Mouse (Mus musculus) cerebellum, adult 18-20 months (tissue): ENCODE results near the gene Ino80b.

ENCODE experiments used
- DNase-seq, 2 experiments: peaks; one replicate each; pipeline ENCODE4 v3.0.0; 2021

The Ino80b gene

DNA sequence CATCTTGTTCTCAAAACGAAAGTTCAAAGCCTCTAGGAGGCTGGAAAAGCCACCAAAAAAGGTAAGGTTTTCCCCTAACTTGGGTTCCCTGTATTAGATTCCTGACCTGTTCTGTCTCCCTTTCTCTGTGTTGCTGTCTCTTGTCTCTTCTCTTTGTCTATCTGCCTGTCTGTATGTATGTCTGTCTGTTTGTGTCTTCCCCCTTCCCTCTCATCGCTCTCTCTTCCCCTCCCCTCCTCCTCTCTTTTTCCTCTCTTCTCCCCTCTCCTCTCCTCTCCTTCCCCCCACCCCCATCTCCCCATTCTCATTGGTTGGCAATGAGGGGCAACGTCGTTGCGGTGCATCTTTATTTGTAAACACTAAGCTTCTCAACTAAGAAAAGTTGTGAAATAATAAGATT, at the start of gene Ino80b:
Gene Ino80b, minus strand, starts transcription at position 101 of the 400 bp plus-strand sequence.
- no peak for DNase-seq

DNA sequence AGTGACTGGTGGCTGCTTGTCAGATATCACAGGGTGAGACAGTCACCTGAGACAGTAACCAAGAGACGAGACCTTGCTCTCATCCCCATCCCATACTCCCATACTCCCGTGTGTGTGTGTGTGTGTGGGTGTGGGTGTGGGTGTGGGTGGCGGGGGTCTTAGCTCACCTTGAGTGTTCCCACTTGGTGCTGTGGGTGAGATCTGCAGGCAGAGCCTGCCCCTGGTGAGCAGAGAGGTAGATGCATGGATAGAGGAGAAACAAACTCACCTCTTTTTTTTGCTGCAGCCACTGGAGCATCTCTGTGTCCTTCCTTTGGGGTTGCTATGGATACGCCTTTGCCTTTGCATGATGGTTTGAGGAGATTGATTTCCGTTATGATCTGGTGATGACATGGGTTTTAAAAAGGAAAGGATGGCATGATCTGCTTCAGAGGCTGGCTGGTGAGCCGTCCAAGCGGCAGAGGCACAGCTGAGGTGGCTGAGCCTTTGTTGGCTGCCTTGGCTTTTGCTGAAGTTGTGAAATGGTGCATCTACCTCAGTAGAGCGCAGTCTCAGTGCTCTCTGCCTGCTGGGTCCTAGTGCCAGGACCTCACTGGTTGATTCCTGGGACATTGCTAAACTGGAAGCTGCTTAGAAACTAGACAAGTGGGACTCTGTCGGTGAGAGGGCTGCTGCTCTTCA, 47.1 kb upstream of the Ino80b start:
- peak; percentile 76 to 80 for DNase-seq

DNA sequence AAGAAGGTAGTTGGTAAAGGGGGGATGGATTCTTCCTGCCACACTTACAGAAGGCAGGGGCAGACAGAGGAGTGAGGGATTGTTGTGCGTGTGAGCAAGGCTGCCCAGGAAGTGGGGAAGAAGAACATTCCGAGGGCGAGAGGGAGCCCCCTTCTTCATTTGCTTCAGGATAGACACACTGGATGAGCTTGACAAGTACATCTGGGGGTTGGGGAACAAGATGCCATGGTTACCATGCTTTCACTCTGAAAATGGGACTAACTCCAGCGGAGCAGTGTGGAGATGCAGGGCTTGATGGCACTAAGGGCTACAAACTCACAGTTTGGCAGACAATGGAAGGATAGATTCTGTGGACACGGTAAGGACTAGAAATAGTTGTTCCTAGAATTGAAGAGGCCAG, 45.8 kb upstream of the Ino80b start:
- no peak for DNase-seq

DNA sequence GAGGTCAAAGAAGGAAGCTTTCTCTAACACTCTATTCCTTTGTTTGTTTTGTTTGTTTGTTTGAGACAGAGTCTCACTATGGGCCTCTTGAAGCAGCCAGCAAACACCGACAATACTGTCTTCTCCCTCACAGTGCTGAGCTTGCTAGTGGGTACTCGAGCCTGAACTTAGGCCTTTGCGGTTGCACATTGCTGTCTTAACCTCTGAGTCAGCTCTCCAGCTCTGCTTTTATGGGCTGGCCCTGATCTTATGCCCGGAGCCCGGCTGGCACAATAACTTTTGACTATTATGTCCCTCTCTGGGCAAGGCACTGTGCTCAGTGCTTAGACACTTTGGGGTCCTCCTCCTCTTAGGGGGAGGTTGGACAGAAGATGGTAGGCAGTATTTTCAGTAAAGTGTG, 44.6 kb upstream of the Ino80b start:
- no peak for DNase-seq

DNA sequence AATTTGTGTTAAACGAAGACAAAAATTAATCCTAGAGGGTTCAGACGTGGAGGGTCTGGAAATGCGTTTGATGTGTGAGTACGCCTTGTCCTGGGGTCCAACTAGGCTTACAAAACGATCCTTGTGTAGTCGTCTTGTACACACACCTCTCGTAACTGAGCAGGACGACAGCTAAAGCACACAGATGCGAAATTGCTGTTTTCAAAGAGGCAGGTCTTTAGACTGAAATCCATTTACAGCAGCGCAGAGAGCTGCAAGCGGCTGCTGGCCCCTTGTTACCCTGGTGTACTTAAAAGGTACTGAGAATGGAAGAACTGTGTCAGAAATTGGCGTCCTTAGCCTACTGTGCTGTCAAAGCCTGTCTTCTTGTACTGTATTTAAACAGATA, 41.0 kb upstream of the Ino80b start:
- no peak for DNase-seq

DNA sequence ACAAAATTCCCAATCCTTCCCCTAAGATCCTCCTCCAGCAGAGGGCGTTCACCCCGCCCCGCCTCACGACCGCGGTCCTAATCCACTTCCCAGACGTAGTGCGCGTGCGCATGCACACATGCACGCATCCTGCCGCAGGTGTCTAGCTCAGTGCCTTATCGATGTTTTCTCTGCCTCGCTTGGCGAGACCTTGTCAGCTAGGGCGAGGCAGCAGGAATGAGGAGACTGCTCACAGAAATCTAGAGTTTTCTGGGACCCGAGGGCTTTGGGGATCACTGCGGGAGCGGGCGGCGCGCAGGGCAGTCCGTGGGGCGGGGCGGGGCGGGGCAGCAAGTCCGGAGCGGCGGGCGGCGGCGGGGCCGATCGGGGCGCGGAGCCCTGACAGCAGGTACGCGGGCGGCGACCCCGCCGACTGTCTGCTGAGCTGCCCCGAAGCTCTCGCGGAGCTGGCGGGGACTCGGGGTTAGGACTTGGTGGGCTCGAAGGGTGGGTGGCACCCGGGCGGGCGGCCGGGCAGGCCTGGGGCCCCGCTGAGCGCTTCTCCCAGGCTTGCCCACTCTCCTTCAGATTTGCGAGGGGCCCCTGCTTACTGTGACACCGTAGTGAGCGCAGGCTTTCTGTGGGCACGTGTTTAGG, 40.5 kb upstream of the Ino80b start, which contains the start of gene Dctn1:
Gene Dctn1, plus strand, starts transcription at position 314 of the 636 bp plus-strand sequence.
- peak; percentile 95 to 96 for DNase-seq

DNA sequence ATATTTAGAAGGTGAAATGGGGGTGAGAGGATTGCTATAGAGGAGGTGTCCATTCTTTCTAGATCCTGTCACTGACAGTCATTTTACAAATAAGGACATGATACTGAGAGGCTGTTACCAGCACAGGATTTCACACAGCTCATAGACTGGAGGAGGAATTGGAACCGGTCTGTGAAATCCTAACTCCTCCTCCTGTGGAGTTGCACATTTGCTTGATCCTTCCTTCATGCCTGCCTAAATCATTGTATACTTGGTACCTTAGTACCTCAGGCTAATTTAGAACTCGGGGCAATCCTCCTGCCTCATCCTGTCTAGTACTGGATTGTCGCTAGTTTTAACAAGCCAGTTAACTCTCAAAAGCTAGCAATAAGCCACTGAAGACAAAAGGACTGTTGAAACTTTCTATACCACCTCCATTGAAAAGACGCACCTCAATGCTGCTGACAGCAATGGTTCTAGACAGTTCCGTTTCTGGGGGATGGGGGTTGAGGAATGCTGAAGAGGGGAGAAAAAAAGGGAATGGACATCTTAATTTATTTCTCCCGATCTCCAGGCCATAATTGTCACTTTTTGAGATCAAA, 39.9 kb upstream of the Ino80b start:
- no peak for DNase-seq

DNA sequence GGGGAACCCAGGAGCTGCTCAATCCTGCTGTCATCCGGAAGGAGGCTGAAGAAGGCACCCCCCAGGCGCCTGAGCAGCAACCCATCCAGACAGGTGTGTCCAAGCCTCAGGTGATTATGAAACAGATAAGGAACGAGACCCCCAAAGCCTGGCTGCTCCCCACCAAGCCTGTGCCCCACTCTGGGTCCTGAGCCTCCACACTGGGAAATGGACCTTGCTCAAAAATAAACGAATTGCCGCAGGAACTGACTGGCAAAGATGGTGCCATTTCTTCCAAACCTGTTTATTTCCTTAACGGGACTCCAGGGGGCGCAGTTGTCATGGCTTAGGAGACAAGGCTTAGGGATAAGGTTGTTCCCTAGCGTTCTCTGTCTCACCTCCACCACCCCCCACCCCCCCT, 37.5 kb upstream of the Ino80b start:
- DNase-seq = peak; percentile 80 to 88

DNA sequence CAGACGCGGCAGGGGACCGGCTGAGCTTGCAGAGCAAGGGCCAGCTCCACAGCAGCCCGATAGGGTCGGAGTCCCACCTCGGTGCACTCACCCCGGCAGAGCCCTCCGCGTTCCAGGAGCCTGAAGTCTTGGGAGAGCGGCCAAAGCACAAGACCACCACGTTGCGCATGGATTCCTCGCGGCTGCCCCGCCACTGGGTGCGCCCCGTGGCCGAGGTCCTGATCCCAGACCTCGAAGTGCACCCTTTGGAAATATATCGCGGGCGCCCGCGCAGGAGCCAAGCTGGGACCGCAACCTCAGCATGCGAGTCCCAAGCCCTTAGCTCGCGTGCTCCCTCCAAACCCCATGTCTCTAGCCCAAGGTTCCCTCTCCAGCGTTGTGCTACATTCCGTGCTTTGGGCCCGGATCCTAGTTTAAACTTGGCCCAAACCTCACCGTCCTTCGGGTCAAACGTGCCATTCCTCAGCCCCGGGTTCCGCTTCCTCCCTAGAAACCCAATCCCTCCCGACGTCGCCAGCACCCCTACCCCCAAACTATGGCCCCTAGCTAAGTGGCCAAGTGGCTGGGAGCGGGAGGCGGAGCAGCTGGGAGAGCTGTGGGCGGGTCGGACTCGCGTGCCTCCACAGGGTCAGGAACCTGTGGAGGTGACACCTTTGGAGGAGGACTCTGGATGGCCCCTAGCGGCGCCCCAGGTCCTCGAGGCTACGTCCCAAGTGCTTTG, 36.9 kb upstream of the Ino80b start:
- DNase-seq = peak; percentile 58 to 60

DNA sequence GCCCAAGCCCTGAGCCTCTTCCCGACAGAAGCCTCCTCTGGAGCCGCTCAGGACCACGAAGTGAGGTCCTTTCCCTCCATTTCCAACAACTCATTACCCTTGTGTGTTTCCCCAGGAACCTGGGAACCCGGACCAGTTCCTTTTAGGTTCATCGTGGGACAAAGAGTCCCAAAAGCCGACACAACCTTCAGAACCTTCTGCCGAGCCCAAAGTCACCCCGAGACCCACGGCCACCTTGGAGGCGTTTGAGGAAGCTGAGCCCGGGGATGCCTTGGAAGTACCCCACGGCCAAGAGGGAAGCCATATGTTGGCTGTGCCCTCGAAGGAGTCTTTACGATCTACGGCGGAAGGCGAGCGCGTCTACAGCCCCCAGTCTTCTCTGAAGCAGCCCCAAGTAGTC, 36.2 kb upstream of the Ino80b start:
- DNase-seq = no peak

DNA sequence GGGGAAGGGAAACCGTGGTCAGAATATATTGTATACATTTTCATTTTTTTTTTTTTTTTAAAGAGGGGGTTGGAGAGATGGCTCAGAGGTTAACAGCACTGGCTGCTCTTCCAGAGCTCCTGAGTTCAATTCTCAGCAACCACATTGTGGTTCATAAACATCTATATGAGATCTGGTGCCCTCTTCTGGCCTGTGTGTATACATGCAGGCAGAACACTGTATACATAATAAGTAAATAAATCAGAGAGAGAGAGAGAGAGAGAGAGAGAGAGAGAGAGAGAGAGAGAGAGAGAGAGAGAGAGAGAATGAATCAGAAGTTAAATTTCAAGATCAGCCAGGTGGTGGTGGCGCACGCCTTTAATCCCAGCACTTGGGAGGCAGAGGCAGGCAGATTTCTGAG, 34.2 kb upstream of the Ino80b start:
- DNase-seq = peak; percentile 44 to 48

DNA sequence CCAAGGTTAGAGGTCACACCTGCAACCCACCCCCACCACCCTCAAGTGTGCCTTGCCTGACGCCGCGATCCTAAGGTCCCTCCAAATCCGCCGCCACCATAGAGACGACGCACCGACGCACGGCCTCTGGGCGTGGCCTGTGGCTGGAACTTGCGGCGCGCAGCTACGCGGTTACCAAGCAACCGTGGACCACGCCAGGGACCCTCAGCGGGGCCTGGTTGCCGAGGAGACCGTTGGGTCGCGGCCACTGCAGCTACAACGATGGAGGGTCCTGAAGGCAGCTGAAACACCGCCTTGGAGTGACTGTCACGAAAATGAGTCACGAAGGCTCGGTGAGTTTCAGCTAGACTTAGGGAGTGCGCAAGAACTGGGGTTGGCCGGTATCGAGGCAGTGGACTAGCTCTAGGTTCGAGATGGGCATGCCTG, 31.0 kb upstream of the Ino80b start, which contains the start of the genes Wdr54 and 1700003E16Rik:
Gene Wdr54, minus strand, starts transcription at position 139 of the 426 bp plus-strand sequence.
Gene 1700003E16Rik, plus strand, starts transcription at position 146 of the 426 bp plus-strand sequence.
- peak; percentile 76 to 77 for DNase-seq

DNA sequence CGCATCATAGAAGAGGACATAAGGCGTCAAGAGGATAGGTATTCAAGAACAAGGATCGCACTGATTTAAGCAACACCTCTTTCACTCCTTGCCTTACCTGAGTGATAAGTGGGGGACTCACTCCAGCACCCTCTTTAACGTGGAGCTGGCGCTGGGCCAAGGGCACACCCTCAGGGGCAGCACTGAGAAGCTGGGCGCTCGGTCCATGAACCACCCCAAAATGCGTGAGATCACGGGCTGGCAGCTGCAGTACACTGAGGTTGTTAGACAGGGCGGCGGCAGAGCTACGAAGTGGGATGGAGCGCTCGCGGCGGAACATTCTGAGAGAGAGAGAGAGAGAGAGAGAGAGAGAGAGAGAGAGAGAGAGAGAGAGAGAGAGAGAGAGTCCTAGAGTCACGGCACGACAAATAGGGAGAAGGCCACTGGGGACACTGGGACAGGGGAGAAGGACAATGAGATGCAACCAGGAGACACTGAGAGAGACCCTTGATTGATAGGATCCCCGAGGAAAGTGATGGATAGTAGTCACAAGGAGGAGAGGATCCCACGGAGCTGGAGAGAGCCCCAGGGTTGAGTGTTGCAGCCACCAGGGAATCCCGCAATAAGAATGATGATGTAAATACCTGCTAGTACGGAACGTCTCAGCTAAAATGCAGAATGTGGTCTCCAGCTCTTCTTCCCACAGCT, 30.5 kb upstream of the Ino80b start:
- DNase-seq = peak; percentile 31 to 45

DNA sequence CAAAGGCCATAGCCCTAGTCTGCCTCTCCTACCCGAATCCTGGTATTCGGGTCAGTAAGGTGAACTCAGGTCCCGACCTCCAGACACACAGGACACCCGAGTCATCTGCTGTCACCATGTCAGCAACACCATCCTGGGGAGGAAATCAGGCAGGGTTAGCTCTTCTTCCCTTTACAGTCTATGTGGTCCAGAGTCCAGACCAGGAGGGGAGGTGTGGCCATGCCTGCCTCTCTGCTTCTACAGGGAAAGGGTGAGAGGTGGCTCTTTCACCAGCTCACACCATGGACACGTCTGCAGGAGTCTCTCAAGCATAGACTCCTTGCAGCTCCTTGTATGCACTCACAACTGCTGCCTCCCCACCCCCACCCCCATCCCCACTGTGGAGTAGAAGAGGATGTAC, 28.3 kb upstream of the Ino80b start:
- no peak for DNase-seq

DNA sequence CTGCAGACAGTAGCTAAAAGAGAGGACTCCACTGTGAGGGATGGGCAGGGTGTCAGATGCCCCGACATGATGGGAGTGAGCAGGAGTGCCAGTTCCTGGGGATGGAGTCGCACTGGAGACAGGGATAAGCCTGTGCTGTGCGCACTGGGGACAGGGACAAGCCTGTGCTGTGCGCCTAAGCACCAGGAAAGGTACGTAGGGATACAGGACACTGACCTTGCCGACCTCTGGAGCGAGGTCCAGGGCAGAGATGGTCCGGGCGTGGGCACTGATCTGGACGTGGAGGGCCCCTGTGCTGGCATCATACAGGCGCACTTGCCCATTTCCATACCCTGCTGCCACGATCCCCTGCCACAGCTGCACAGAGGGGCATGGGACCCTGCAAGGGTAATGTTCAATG, 27.8 kb upstream of the Ino80b start:
- no peak for DNase-seq

DNA sequence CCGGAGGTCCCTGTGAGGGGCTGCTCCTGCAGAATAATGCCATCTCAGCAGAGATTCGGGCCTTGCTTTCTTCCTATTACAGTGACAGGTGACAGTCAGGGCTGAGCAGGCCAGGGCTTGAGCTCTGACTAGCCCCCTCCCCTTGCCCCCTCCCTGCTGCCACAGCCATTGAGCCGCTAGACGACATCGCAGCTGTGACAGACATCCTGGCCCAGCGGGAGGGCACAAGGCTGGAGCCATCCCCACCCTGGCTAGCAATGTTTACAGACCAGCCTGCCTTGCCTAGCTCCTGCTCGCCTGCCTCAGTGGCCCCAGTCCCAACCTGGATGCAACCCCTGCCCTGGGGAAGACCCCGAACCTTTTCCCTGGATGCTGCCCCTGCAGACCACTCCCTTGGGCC, 26.5 kb upstream of the Ino80b start:
- no peak for DNase-seq

DNA sequence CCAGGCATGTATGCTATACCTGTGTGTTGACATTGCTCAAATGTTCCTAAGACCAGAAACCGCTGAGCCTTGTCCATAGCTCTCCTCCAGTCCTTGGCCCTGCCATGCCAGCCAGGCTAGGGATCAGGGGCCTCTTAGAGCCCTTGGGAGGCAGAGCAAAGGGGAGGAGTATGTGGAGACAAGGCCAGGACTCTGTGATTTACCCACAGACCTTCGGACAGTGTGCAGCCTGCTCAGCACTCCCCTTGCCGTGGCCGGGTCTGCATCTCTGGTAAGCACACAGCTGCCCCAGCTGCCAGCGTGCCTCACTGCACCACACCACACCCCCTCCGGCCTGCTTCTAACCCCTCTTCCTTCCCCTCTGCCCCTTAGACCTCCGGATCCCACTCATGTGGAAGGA, 22.0 kb upstream of the Ino80b start:
- DNase-seq = no peak

DNA sequence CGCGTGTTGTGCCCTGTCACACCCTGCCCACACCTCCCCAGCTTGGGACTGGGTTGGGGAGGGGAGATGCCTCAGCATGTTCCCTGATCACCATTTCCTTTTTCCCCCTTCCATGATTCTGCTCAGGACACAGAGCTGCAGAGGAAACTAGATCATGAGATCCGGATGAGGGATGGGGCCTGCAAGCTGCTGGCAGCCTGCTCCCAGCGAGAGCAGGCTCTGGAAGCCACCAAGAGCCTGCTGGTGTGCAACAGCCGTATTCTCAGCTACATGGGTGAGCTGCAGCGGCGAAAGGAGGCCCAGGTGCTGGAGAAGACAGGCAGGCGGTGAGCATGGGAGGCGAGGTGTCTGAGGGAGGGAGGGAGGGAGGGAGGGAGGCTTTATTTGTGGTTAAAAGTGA, 20.6 kb upstream of the Ino80b start:
- no peak for DNase-seq

DNA sequence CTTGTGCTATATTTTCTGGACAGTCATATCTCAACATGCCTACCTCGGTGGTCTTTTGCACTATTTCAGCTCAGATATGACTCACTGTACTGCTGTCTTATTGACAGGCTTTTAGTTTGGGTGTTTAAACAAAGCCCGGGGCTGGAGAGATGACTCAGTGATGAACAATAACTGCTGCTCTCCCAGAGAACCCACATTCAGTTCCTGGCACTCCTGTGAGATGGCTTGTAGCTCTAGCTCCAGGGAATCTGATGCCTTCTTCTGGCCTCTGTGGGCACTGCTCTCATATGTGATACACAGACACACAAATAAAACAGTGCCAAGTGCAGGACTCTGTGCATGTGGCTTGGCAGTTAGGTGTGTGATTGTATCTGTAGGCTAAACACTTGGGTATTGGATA, 20.0 kb upstream of the Ino80b start:
- DNase-seq = no peak

DNA sequence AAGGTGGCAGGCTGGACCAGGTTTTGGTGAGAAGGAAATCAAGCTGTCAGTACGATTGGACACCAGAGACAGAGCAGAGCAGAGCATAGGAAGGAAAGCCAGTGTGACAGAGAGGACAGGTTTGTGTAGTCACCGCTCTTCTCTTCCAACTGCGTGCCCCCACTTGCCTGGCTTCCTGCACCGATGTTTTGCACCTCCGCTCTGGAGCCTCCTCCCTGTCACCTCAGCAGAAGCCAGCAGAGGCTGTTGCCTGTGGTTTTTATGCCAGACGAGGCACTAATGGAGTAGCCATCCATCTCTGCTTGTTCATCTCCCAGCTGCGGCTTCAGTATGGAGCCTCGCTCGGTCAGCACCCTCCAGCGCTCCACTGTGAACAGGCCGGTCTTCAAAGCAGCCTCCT, 17.7 kb upstream of the Ino80b start:
- DNase-seq = no peak

DNA sequence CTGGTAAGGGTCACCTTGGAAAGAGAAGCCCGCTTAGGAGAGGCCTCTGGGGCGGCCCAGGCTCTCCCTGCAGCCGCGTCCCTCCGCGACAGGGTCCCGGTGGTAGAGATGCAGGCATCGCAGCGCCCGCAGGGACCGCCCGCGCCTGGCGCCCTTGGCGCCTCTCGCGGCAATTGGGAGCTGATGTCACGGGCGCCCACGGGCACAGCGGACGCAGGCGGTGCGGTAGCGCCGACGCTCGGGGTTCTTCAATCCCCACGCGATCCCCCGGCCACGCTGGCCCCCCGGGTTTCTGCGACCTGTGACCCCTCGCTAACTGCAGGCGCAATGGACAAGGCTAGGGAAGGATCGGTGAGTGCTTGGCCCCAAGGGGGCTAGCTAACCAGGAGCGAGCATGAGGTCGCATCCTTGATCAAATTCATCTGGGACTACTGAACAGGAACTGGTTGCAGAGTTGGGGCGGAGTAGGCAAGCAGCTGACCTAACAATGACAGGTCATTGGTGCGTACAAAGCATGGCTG, 17.0 kb upstream of the Ino80b start:
- DNase-seq = no peak

DNA sequence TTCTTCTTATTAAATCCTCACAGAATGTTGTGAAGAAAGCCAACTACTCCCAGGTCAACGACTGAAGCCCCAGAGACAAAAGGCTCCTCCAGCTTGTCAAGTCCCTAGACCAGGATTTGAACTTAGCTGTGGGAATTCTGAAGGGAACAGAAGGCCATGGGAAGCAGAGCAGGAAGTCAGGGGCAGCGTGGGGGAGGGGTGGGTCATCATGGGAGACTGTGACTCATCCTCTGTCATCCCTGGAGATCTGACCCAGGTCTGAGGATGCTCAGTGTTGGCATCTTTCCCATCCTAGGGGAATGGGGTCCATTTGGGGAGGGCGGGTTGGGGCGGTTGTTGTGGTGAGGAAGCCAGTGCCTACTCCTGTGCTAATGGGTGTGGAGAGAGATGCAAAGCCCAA, 16.4 kb upstream of the Ino80b start:
- no peak for DNase-seq

DNA sequence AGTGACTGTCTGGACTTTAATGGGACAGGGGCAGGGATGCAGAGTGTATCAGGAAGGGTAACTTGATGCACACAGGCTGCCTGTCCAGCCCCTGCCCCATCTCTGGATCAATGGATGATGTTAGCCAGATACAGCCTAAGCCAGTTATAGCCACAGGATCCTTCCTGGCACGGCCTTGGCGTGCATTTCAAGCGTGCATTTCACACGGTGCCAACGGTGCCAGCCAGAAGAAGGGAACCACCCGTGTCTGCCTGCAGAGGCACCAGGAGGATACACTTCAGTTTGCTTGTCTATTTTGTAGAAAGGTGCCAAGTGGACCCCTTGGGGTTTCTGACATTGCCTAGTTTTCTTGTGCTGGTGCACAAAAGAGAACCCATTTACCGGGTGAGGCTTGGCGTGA, 14.8 kb upstream of the Ino80b start:
- DNase-seq = no peak
